Mouse (Mus musculus) frontal cortex, postnatal 10 days (tissue): ENCODE data around the gene Itfg1.
"Not testable (repeated sequence)": the region's sequence is repeated elsewhere in the genome, so short reads cannot be mapped to it uniquely, and the experiment has no call there.

Experiments
- DNase-seq, 2 experiments: peaks; one replicate each; pipeline ENCODE4 v3.0.0; 2022; ENCODE audit warnings: low spot score in 2 of 2, mixed read lengths in 1 of 2

The Itfg1 gene

DNA sequence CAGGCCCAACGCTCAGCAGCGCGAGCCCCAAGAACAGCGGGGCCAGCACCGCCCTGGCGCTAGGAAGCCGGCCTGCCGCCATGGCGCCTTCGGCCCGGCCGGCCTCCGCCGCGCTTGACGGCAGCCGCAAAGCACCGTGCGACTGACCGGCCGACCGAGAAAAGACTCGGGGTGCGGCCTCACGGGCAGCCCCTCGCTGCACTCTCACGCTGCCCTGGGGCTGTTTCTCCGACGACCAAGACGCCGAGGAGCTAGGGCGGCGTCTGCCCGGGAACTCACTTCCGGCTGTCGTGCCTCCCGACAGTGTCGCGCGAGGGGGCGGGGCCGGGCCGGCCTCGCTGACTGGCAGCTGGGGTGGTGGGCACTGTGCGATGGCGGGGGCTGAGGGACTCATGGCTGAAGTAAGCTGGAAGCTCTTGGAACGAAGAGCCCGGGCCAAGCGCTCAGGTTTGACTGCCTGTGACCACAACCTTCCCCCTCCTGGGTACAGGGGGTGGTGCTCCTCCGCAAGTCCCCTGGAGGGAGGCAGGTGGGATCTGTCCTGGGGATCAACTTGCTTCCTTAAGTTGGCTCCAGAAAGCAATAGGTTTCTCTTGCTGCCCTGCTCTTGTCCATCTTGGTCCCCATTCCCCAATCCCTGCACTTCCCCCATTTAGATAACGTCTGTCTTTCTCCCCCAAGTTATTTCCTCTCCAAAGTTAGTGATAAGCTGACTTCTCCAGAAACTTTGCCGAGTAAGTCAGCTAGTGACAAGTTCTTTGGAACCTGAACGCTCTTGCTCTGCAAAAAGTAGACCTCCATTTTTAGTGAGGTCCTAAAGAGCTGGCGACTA lies at the start of gene Itfg1, which contains the start of gene Phkb:
Gene Itfg1 (minus strand): TSS at position 265 of the 832 bp plus-strand sequence.
Gene Phkb (plus strand): TSS at position 303 of the 832 bp plus-strand sequence.
- peak; percentile 86 to 91 for DNase-seq

GRCm38 (mm10) chr8:85884811-85885210 lies 44.1 kb upstream of the Itfg1 start:
- DNase-seq, result no peak

GRCm38 (mm10) chr8:85879624-85880023 lies 38.9 kb upstream of the Itfg1 start:
- DNase-seq, result no peak

DNA sequence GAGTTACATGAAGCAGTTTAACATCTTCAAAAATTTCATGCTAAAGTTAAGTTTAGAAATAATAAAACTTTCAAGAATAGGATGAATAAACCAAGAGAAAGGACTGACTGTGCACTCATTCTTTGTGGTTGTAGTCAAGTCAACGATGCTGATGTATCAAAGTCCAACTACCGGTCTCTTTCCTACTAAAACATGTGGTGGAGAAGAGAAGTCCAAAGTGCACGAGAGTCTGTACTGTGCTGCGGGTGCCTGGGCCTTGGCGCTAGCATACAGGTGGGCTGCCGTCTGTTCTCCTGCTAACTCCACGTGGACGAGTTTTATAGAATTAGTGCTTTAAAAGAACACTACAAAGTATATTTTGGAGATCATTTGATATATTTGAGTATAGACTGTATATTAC lies 37.3 kb upstream of the Itfg1 start:
- DNase-seq, result no peak

GRCm38 (mm10) chr8:85871660-85872059 lies 30.9 kb upstream of the Itfg1 start:
- DNase-seq, result no peak

GRCm38 (mm10) chr8:85862381-85862780 lies 21.7 kb upstream of the Itfg1 start:
- no peak for DNase-seq

GRCm38 (mm10) chr8:85860612-85861011 lies 19.9 kb upstream of the Itfg1 start:
- DNase-seq, result no peak

- not testable (repeated sequence) for DNase-seq
Measured at GRCm38 (mm10) chr8:85857227-85857896, 16.6 kb upstream of the Itfg1 start.

DNA sequence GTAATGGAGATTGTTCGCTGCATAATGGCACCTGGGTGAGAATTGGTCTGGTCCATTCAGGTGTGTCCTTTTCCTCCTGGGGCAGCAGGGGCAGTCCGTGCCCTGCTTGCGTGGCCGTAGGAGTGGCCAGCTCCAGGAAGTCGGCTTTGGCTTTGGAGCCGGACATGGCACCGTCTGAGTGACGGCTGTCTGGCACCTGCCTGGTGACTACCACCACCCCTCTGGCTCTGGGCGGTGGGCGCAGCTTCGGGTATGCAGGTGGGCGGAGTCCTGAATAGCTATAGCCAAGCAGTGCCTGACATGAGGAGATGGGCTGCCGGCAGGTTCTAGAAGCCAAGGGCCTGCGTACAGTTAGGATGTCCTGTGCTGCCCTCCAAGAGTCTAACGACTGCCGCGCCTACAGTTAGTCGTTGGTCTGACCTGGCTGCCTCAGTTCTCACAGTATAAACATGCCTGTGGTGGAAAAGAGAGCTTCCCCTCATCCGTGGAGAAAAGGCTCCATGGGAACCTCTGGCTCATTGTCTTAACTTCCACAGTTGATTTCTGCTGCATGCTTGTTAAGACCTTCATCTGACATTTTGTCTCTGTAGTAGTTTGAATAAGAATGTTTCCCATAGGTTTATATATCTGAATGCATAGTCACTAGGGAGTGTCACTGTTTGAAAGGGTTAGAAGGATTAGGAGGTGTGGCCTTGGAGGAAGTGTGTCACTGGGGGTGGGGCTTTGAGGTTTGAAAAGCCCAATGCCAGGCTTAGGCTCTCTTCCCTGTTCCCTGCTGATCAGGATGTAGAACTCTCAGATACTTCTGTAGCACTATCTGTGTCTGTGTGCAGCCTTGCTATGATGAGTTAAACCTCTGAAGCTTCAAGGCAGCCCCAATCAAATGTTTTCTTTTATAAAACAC lies 13.8 kb upstream of the Itfg1 start:
- DNase-seq, result no peak

DNA sequence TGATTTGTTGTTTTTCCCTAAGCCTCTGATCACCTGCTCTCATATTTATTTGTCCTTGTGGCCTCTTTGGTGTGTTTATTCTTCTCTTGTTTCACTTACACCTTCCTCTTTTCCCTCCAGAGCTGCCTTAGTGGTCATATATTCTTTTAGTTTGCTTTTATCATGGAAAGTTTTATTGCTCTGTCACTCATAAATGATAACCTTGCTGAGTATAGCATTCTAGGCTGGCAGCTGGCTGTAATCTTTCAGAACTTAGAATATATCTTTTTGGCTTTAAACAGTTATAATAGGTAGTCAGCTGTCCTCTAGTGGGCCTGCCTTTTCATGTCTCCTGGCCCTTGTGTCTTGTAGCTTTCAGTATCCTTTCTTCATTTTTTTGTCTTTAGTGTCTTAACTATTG lies 5.2 kb upstream of the Itfg1 start:
- no peak for DNase-seq

- no peak for DNase-seq
Measured at GRCm38 (mm10) chr8:85841489-85841795, 721 bp upstream of the Itfg1 start.

DNA sequence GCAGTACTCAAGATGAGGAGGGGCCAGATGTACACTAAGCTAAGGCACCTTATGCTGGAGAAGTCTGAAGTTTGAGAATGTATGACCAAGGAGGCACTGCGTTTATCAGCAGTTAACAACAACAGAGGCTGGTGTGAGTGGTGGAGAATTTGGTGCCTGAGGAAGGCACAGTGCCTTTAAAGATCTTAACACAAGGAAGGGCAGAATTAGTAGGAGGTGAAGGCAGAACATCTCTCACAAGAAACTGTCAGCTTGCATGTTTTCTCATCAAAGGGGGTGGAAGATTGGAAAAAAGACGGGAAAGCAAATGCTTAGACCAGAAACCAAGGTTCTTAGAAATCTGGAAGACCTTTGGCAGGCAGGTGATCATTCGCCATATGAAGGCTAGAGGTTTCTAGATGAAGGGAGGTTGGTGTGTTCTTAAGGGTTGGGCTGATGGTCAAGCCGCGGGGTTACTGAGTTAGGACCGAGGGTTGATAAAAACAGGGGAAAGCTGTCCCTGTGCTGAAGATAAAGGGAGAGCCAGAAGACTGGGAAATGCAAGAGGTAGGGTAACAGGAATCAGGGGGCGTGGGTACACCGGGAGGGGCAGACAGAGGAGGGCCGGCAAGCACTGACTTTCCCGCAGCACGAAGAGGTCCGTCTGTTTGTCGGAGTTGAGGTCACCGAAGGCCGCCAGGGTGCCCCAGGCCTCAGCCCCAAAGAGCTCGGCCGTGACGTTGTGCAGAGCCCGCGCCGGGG lies 635 bp downstream of the Itfg1 start:
- no peak for DNase-seq

- DNase-seq, result no peak
Measured at GRCm38 (mm10) chr8:85813621-85814020, 27.1 kb downstream of the Itfg1 start.

DNA sequence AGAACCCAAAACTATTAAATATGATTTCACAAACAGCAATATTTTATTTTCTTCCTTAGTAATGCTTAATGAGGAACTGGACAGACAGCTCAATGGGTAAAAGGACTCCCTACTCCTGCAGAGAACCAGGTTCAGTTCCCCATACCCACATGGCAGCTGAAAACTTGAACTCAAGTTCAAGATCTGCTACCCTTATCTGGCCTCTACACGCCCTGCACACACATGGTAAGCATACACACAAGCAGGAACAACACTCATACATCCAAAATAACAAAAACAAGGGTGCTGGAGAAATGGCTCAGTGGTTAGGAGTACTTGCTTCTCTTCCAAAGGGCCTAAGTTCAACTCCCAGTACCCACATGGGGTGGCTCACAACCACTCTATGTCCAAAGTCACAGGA lies 39.3 kb downstream of the Itfg1 start:
- no peak for DNase-seq

DNA sequence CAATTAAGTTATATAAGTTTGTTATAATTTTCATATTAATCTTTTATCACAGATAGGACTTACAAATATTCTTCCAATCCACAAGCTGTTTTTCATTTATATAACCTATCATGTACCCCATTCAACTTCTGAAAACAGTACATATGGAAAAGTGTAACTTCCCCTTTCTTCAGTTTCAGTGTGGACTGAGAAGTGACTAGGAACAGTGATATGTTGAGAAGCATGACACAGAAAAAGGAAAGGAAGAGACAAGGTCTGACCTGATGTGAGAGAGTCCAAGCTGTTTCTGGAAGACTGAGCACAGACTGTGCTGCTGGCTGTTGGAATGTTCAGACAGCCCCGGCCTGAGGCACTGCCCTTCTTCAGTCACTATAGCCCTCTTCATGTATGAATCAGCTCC lies 40.6 kb downstream of the Itfg1 start:
- DNase-seq, result no peak

DNA sequence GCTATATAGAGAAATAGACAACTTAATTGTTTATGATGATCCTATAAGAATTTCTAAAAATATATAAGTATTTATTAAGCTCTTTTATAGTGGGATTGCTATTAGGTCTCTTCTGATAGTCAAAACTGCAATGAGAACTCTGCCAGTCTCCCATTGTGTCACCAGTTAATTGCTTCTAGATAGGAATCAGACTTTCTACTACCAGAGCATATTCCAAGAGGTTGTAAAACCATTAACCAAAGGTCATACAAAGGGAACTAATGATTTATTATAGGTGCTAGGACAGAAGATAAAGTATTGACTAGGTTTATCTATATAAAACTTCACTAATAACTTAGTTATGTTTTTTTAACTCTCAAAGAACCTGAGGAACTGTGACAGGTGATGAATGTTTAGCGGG lies 44.3 kb downstream of the Itfg1 start:
- DNase-seq, result not testable (repeated sequence)

DNA sequence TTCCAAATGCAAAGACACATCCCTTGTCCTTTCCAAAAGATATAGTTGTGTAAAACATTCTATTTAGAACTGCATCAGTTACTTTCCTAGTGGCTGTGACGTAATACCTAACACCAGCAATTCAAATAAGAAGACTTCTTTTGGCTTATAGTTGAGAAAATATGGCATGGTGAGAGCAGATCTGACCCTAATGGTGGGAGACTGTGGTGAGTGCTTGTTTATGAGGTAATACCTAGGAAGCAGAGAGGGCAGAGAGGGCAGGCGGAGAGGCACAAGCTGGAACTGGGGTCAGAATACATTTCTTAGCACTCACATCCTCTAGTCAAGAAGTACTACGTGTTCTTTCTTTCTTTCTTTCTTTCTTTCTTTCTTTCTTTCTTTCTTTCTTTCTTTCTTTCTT lies 52.4 kb downstream of the Itfg1 start:
- DNase-seq, result no peak

DNA sequence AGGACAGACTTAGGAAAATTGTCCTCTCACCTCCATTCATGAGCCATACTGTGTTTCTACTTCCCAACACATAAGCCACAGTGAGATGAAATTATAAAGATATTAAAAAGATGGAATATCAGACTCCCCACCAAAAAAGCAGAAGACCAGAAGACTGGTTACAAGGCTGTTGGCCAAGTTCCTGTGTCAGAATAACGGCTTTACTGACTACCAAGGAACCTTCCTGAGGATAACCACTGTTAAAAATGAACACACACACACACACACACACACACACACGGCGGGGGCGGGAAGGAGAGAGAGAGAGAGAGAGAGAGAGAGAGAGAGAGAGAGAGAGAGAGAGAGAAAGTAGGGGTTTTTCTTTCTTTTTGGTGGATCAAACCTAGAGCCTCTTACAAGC lies 52.8 kb downstream of the Itfg1 start:
- DNase-seq, result no peak

DNA sequence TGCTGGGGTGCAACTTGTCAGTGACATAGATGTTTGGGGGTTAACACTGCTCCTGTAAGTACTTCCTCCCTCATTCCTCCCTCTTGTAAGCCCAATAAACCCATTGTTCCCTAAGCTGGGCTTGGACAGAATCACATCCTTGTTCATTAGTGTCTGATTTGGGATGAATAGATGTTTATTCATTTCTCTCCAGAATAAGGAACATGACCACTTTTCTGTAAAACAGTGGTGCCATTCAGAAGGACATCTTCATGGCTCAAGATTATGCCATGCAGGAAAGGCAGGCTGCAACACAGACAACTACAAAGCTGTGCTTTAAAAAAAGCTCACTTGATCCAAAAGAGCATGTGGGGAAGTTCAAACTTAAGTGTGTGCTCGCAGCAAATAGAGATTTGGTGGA lies 55.2 kb downstream of the Itfg1 start:
- no peak for DNase-seq

- no peak for DNase-seq
Measured at GRCm38 (mm10) chr8:85783871-85784270, 56.9 kb downstream of the Itfg1 start.

DNA sequence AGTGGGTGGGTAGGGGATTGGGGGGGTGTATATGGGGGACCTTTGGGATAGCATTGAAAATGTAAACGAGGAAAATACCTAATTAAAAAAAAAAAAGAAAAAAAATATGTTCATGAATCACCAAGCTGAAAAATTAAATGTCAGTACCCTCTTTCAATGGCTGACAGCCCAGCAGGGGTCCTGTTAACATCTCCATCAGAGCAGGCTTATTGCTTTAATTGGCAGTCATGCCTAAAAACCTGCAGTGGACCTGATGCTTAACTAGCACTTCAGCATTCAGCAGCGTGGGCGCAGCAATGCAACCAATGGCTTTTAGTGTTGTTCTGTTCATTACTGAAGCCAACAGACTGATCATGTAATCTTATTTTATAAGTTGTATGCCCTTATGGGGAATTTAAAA lies 60.6 kb downstream of the Itfg1 start:
- no peak for DNase-seq

DNA sequence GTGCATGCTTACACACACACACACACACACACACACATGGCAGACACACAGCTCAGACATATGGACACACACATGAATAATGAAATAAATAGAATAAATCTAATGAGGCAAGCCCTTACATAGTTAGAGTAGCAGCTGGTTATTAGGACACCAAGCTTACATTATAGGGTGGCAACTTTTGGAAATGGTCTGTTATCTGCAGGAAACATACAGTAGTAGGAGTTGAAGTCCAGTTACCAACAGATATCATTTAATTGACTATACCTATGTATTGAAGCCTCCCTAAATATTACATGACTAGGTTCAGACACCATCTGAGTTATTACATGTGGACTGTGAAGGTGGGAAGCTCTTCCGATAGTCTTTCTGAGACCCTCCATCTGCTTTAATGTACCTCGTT lies 95.7 kb downstream of the Itfg1 start:
- no peak for DNase-seq
